Mouse (Mus musculus) small intestine, adult 2 months (tissue): Measurements from ENCODE around the gene Aff4. TPM values are rescaled to one million over a fixed set of nuclear protein-coding genes. Genes with fewer than 3 reads are reported as not detected.
"Not testable (repeated sequence)": the region's sequence is repeated elsewhere in the genome, so short reads cannot be mapped to it uniquely, and the experiment has no call there.

Experiments used
- H3K27ac ChIP-seq: fragments of 200-500 bp; 2 replicates; pipeline ENCODE4 v1.5.1; 2012; ENCODE audit warnings: low read depth, low read length, control low read depth, inconsistent platforms; ENCODE audit not compliant: insufficient read depth
- H3K27me3 ChIP-seq: fragments of 200-500 bp; 2 replicates; pipeline ENCODE4 v1.6.1; 2012; ENCODE audit warnings: mild to moderate bottlenecking, moderate library complexity, low read length, inconsistent platforms; ENCODE audit not compliant: control insufficient read depth, insufficient read depth
- H3K36me3 ChIP-seq: fragments of 200-500 bp; 2 replicates; pipeline ENCODE4 v1.6.1; 2012; ENCODE audit warnings: mild to moderate bottlenecking, low read length, control low read depth, inconsistent platforms; ENCODE audit not compliant: control insufficient read depth, insufficient read depth
- H3K4me1 ChIP-seq: fragments of 200-500 bp; 2 replicates; pipeline ENCODE4 v1.6.1; 2012; ENCODE audit warnings: low read length, inconsistent platforms, mixed read lengths; ENCODE audit not compliant: control insufficient read depth, insufficient read depth, insufficient read length
- H3K4me3 ChIP-seq: fragments of 200-500 bp; 2 replicates; pipeline ENCODE4 v1.5.1; 2012; ENCODE audit warnings: low read depth, mild to moderate bottlenecking, control low read depth, inconsistent platforms, low read length, moderate library complexity
- CTCF ChIP-seq: fragments of 200-500 bp; IDR thresholded peaks from 2 replicates; pipeline ENCODE4 v1.5.1; 2012; ENCODE audit warnings: low read depth, mild to moderate bottlenecking, control low read depth, inconsistent platforms, low read length, moderate library complexity, mixed read lengths; ENCODE audit not compliant: insufficient replicate concordance, insufficient read length; ENCODE audit errors: extremely low read depth
- POLR2A ChIP-seq: fragments of 200-500 bp; IDR thresholded peaks from 2 replicates; pipeline ENCODE4 v1.6.1; 2012; ENCODE audit warnings: low read depth, mild to moderate bottlenecking, control low read depth, inconsistent platforms, low read length, moderate library complexity
- whole genome bisulfite sequencing: fragments of 180-500 bp; shearing (Covaris S2); methylation state at CpG from one replicate; pipeline ENCODE4 v1.1.7; 2018; 5-methylcytosine and 5-hydroxymethylcytosine counted together
- polyA plus RNA-seq: library from polyadenylated mRNA; depleted of rRNA; stranded (reverse); fragments of >200 nt; gene quantifications from 2 replicates; pipeline ENCODE4 v1.2.3, GENCODE M21; 2012

The Aff4 gene
- polyA plus RNA-seq, 1 experiment = 6.6 TPM

DNA sequence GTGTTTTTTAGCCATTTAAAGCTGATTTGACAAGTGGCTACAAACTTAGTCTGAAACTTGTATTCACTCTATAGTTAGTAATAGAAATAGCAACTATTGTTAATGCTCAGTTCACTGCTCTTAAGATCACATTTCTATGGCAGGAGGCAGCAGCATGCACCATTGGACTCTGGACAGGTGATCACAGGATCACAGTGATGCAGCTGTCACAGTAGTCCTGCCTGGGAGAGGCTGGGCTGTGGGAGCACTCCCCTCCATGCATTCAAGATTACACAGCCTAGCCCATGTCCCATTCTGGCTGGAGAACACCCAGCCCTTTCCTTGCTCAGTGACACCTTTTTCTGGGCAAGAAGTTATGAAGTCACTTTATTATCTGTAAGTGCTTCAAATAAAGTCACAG is 67.4 kb downstream of the Aff4 start:
- Histone ChIP-seq H3K36me3 (peaks cover 40% of the 10 kb centered on the region), H3K4me1 (peaks cover 4% of the 10 kb centered on the region), H3K27ac (peak overlapping the region; percentile 92), H3K27me3 (no peaks in the 10 kb centered on the region), H3K4me3 (no peak overlapping the region)
- TF ChIP-seq POLR2A (no peak), CTCF (no peak)

DNA sequence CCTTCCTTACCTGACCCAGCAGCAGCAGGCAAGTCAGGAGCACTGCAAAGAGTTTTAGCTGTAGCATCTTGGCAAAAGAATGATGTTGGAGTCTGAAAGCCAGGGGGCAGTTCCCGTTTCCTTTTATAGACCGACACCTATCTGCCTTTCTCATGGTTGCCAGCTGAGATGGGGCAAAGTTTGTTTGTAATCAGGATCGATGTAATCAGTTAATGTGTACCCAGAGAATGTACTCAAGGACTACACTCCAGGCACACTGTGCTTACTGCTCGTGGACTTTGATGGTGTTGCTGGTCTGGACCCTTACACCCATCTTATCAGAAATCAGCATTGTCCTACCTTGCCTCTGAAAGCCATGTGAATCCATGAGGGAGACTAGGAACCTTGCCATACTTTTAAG is 72.4 kb downstream of the Aff4 start, which contains the start of gene Leap2:
Gene Leap2, minus strand, starts transcription at position 135 of the 400 bp plus-strand sequence.
- Histone ChIP-seq H3K27me3 (no peaks in the 10 kb centered on the region), H3K4me1 (peaks cover 23% of the 10 kb centered on the region; the same call in 1 of the 2 replicates), H3K36me3 (peaks cover 16% of the 10 kb centered on the region), H3K4me3 (peak within 1 kb of the TSS; percentile 52), H3K27ac (peak within 1 kb of the TSS; percentile 86)
- no peak for TF ChIP-seq POLR2A
- TF ChIP-seq CTCF = peak; percentile 33; the same call in 1 of the 2 replicates
- 27% methylated on average over 4 of the region's 4 CpGs for WGBS

DNA sequence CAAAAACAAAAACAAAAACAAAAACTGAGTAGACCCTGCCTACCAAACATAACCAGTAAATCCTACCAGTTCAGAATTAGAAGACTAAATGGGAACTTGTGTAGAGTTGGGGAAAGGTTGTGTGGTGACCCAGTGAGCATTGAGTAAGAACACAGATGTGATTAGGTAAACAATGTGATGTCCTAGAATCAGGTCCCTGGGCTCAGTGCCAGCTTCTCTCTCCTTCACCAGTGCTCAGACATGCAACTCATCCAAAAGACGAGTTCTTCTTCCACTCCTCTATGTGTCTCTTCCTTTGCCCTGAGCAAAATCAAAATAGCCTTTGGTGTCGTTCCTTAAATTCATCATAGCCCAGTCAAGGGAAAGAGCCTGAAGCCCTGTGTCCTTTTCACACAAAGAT is 74.2 kb downstream of the Aff4 start:
- 62% methylated on average over 2 of the region's 2 CpGs for WGBS
- H3K27ac ChIP-seq = no peak overlapping the region
- no peaks in the 10 kb centered on the region for H3K27me3 ChIP-seq
- peaks cover 20% of the 10 kb centered on the region for H3K36me3 ChIP-seq
- TF ChIP-seq CTCF (no peak), POLR2A (no peak)
- peaks cover 34% of the 10 kb centered on the region for H3K4me1 ChIP-seq
- no peak overlapping the region for H3K4me3 ChIP-seq

DNA sequence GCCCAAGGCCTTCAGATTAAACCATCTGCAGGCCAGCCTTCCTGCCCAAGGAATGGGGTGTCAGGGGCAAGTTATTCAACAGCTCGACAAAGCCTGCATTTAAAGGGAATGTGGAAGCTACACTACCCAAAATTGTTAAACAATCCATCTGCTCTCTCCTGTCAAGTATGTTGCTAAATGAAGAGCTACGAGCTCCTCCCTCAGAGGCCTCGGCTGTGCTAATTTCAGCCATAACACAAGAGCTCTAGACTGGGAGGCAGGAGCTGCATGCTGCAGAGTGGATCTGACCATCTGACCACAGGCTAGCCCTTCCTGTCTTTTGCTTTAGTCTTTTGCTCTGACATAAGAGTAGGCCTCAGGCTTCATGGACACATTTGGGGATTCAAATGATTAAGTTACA is 74.6 kb downstream of the Aff4 start:
- 57% methylated on average over 3 of the region's 3 CpGs for WGBS
- Histone ChIP-seq H3K27me3 (no peaks in the 10 kb centered on the region), H3K27ac (peak overlapping the region; percentile 57), H3K4me1 (peaks cover 34% of the 10 kb centered on the region), H3K36me3 (peaks cover 20% of the 10 kb centered on the region), H3K4me3 (no peak overlapping the region)
- TF ChIP-seq POLR2A (no peak), CTCF (no peak)

DNA sequence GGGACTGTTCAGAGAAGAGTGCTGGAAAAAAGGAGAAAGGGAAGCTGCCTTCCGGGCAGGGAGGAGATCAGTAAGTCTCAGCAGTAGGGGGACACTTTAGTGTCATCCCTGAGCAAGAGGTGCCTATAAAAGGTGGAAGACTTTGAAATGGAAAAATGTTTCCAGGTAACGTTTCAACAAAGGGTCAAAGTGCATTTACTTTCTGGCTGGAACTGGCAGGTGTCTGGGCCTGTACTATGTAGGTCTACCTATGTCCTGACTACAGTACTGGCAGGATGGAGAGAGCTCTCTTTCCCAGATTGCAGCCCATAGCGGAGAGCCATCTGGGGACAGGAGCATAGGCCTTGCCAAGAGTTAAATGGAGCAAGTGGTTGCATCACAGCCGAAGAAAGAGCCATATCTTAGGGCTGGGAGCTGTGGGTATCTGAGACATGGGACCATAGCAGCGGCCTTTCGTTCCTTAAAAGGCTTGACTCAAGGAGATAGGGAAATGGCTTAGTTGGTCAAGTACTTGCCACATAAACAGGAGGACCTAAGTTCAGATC is 75.2 kb downstream of the Aff4 start:
- H3K4me3 ChIP-seq = no peak overlapping the region
- WGBS = 42% methylated on average over 6 of the region's 6 CpGs
- peaks cover 20% of the 10 kb centered on the region for H3K36me3 ChIP-seq
- peaks cover 34% of the 10 kb centered on the region for H3K4me1 ChIP-seq
- H3K27ac ChIP-seq = peak overlapping the region; percentile 57
- H3K27me3 ChIP-seq = no peaks in the 10 kb centered on the region
- no peak for TF ChIP-seq CTCF
- no peak for TF ChIP-seq POLR2A

DNA sequence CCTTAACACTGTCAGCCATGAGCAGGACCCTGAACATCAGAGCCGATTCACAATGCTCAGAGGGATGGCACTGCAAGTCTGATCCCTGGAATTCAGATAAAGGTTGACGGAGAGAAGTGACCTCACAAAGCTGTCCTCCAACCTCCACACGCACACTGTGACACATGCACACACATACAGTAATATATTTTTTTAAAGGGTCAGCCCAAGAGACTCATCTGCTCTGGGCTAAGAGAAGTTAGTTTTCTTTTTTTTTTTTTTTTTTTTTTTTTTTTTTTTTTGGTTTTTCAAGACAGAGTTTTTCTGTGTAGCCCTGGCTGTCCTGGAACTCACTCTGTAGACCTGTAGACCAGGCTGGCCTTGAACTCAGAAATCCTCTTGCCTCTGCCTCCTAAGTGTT is 76.3 kb downstream of the Aff4 start:
- peaks cover 12% of the 10 kb centered on the region for H3K36me3 ChIP-seq
- peaks cover 36% of the 10 kb centered on the region for H3K4me1 ChIP-seq
- H3K4me3 ChIP-seq, H3K27me3 ChIP-seq: not testable (repeated sequence)
- WGBS = 90% methylated on average over 3 of the region's 3 CpGs
- H3K27ac ChIP-seq = peak overlapping the region; percentile 100; the same call in 1 of the 2 replicates

DNA sequence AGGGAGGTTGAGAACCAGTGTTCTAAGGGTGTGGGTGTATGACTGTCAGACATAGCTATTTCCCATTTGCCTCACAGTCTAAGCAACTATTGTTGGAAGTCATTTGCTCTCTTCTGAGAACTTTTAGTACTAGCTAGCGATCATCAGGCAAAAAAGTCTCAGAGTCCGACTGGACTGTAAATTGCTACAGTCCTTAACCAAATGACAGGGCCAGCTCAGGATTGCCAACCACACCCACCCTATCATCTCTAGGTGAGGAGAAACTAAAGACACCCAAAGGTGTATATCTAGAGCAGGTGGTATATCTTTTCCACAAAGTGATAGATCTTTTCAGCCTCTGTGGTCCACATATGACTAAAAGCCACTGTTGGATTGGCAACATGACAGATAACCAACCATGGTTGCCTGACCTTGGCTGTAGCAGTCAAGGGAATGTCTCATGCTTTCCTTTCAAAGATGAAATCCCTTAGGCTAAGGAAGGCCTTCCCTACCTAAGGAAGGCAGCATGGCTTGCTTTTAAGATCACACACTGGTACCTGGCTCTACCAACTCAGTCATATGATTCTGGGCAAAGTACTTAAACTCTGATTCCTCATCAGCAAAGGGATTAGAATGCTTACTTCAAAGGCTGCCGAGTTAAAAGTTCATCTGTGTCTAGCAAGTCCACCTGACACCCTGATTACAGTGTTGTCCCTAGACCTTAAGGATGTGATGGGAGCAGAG is 77.5 kb downstream of the Aff4 start:
- H3K27me3 ChIP-seq = no peaks in the 10 kb centered on the region
- TF ChIP-seq CTCF (no peak), POLR2A (no peak)
- peaks cover 12% of the 10 kb centered on the region for H3K36me3 ChIP-seq
- WGBS = 41% methylated on average over 3 of the region's 3 CpGs
- peaks cover 39% of the 10 kb centered on the region for H3K4me1 ChIP-seq
- H3K27ac ChIP-seq = peak overlapping the region; percentile 100
- H3K4me3 ChIP-seq = no peak overlapping the region
